Mouse (Mus musculus) embryonic facial prominence, embryonic 12.5 days (tissue): ENCODE measurements at regions not wholly inside any gene's neighbourhood (a gene's known extent, or its start where the extent isn't known, plus 50 kb on each side); places are given as distances from the start of the nearest gene placed in this dataset.

Experiments used
- ATAC-seq: fragments of 200-750 bp; cut with Nextera tagmentation; 2 replicates; pipeline ENCODE4 v1.8.0; 2017; ENCODE audit not compliant: insufficient number of reproducible peaks, insufficient read depth, low FRiP score, low TSS enrichment
- H3K27ac ChIP-seq: fragments of 300-500 bp; sonication (generic); 2 replicates; pipeline ENCODE4 v1.5.1; 2016; ENCODE audit warnings: mild to moderate bottlenecking
- H3K27me3 ChIP-seq: fragments of 300-500 bp; sonication (generic); 2 replicates; pipeline ENCODE4 v1.6.1; 2016; ENCODE audit warnings: mild to moderate bottlenecking, moderate library complexity
- H3K36me3 ChIP-seq: fragments of 300-500 bp; sonication (generic); 2 replicates; pipeline ENCODE4 v1.6.1; 2016; ENCODE audit warnings: mild to moderate bottlenecking
- H3K4me1 ChIP-seq: fragments of 300-500 bp; sonication (generic); 2 replicates; pipeline ENCODE4 v1.6.1; 2016
- H3K4me2 ChIP-seq: fragments of 300-500 bp; sonication (generic); replicated peaks from 2 replicates; pipeline ENCODE4 v1.6.1; 2016; ENCODE audit warnings: mild to moderate bottlenecking, moderate library complexity
- H3K4me3 ChIP-seq: fragments of 300-500 bp; sonication (generic); 2 replicates; pipeline ENCODE4 v1.5.1; 2016; ENCODE audit warnings: mild to moderate bottlenecking
- H3K9ac ChIP-seq: fragments of 300-500 bp; sonication (generic); 2 replicates; pipeline ENCODE4 v1.6.1; 2016; ENCODE audit warnings: mild to moderate bottlenecking, moderate library complexity
- H3K9me3 ChIP-seq: fragments of 300-500 bp; sonication (generic); 2 replicates; pipeline ENCODE4 v1.6.1; 2016; ENCODE audit warnings: mild to moderate bottlenecking, moderate library complexity
- WGBS: fragments of 180-500 bp; shearing (Covaris S2); methylation state at CpG from one replicate; pipeline ENCODE4 v1.1.7; 2016; 5-methylcytosine and 5-hydroxymethylcytosine counted together

GRCm38 (mm10) chr3:16941146-16941545 is 934.9 kb upstream of the Gm5150 start:
- ATAC-seq = no peak

DNA sequence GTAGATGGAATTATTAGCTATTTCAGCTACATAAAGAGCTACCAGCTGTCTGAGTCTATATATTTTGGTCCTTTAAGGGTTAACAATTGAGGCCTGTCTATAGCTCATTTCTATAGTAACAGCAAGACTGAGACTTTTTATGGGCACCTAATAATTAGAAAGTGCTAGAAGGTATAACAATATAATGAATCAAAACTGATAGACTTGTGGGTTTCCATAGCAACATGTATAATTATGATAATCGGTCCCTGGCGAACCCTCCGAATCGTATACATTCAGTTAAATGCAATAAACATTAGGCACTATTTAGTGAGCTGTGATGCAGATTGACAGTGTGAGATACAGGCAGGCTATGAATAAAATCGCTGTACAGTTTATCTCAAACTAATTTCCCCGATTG is 933.3 kb upstream of the Gm5150 start:
- Histone ChIP-seq H3K9me3 (no peaks in the 10 kb centered on the region), H3K27ac (no peak overlapping the region), H3K4me1 (no peaks in the 10 kb centered on the region), H3K4me3 (no peak overlapping the region), H3K4me2 (no peak overlapping the region), H3K9ac (no peak overlapping the region), H3K36me3 (no peaks in the 10 kb centered on the region), H3K27me3 (no peaks in the 10 kb centered on the region)
- no peak for ATAC-seq
- 78% methylated on average over 6 of the region's 6 CpGs for WGBS

More at GRCm38 (mm10) chr3:16941146-16941545, 934.9 kb upstream of the Gm5150 start:
- WGBS = 10% methylated on average over 4 of the region's 4 CpGs
- Histone ChIP-seq H3K9ac (no peak overlapping the region), H3K36me3 (no peaks in the 10 kb centered on the region), H3K9me3 (no peaks in the 10 kb centered on the region), H3K4me3 (no peak overlapping the region), H3K4me1 (no peaks in the 10 kb centered on the region), H3K4me2 (no peak overlapping the region), H3K27me3 (no peaks in the 10 kb centered on the region), H3K27ac (no peak overlapping the region)

- Histone ChIP-seq H3K4me2 (no peak overlapping the region), H3K4me1 (no peaks in the 10 kb centered on the region), H3K4me3 (no peak overlapping the region), H3K27me3 (no peaks in the 10 kb centered on the region), H3K9ac (no peak overlapping the region), H3K36me3 (no peaks in the 10 kb centered on the region), H3K27ac (no peak overlapping the region), H3K9me3 (no peaks in the 10 kb centered on the region)
- ATAC-seq = no peak
- 86% methylated on average over 5 of the region's 5 CpGs for WGBS
Observed at GRCm38 (mm10) chr3:16939127-16939526, 932.9 kb upstream of the Gm5150 start.

- H3K36me3 ChIP-seq = no peaks in the 10 kb centered on the region
- no peaks in the 10 kb centered on the region for H3K4me1 ChIP-seq
- H3K4me2 ChIP-seq = no peak overlapping the region
- H3K27ac ChIP-seq = no peak overlapping the region
- no peaks in the 10 kb centered on the region for H3K27me3 ChIP-seq
- H3K9ac ChIP-seq = no peak overlapping the region
- H3K9me3 ChIP-seq = no peaks in the 10 kb centered on the region
- WGBS = 68% methylated on average over 11 of the region's 11 CpGs
- ATAC-seq = no peak
- no peak overlapping the region for H3K4me3 ChIP-seq
Observed at GRCm38 (mm10) chr3:16938491-16939001, 932.3 kb upstream of the Gm5150 start.

- H3K27ac ChIP-seq = no peak overlapping the region
- H3K4me2 ChIP-seq = no peak overlapping the region
- no peak for ATAC-seq
- no peaks in the 10 kb centered on the region for H3K36me3 ChIP-seq
- no peaks in the 10 kb centered on the region for H3K27me3 ChIP-seq
- no peaks in the 10 kb centered on the region for H3K4me1 ChIP-seq
- WGBS = 49% methylated on average over 3 of the region's 3 CpGs
- no peak overlapping the region for H3K9ac ChIP-seq
- H3K4me3 ChIP-seq = no peak overlapping the region
- no peaks in the 10 kb centered on the region for H3K9me3 ChIP-seq
Observed at GRCm38 (mm10) chr3:16930299-16930698, 924.1 kb upstream of the Gm5150 start.

GRCm38 (mm10) chr3:16929846-16930245 is 923.6 kb upstream of the Gm5150 start:
- Histone ChIP-seq H3K9ac (no peak overlapping the region), H3K27ac (no peak overlapping the region), H3K4me1 (no peaks in the 10 kb centered on the region), H3K27me3 (no peaks in the 10 kb centered on the region), H3K4me3 (no peak overlapping the region), H3K9me3 (no peaks in the 10 kb centered on the region), H3K4me2 (no peak overlapping the region), H3K36me3 (no peaks in the 10 kb centered on the region)
- no peak for ATAC-seq
- 75% methylated on average over 1 of the region's 1 CpGs for WGBS

DNA sequence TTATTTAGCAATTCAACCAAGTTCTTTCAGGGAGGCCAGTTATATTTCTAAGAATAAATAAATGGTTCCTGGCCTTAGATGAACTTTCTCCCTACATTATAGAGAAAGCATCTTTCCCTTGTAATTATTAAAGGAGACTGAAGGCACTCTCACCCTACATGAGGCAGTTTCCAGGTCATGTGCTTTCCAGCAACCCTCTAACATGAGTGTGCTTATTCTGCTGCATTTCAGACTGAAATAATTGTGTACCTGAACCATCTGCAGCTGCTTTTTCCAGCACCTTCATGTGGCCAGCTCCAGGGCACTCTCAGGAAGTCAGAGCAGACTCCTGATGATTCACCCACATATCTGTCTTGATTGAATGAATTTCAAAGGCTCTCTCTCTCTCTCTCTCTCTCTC is 917.8 kb upstream of the Gm5150 start:
- Histone ChIP-seq H3K4me2 (no peak overlapping the region), H3K9me3 (no peaks in the 10 kb centered on the region), H3K4me1 (no peaks in the 10 kb centered on the region), H3K4me3 (no peak overlapping the region), H3K9ac (no peak overlapping the region), H3K36me3 (no peaks in the 10 kb centered on the region), H3K27ac (no peak overlapping the region), H3K27me3 (no peaks in the 10 kb centered on the region)
- ATAC-seq = no peak

GRCm38 (mm10) chr3:16923234-16923914 is 917.1 kb upstream of the Gm5150 start:
- H3K9me3 ChIP-seq = no peaks in the 10 kb centered on the region
- ATAC-seq = no peak
- no peak overlapping the region for H3K9ac ChIP-seq
- H3K4me1 ChIP-seq = no peaks in the 10 kb centered on the region
- H3K4me2 ChIP-seq = no peak overlapping the region
- no peaks in the 10 kb centered on the region for H3K36me3 ChIP-seq
- no peak overlapping the region for H3K27ac ChIP-seq
- no peaks in the 10 kb centered on the region for H3K27me3 ChIP-seq
- no peak overlapping the region for H3K4me3 ChIP-seq

GRCm38 (mm10) chr3:16921330-16921729 is 915.1 kb upstream of the Gm5150 start:
- ATAC-seq = no peak
- H3K27ac ChIP-seq = no peak overlapping the region
- WGBS = 40% methylated on average over 6 of the region's 6 CpGs

GRCm38 (mm10) chr3:16918374-16918773 is 912.1 kb upstream of the Gm5150 start:
- 79% methylated on average over 2 of the region's 2 CpGs for WGBS

More at GRCm38 (mm10) chr3:16921330-16921729, 915.1 kb upstream of the Gm5150 start:
- Histone ChIP-seq H3K9ac (no peak overlapping the region), H3K4me1 (no peaks in the 10 kb centered on the region), H3K36me3 (no peaks in the 10 kb centered on the region), H3K4me3 (no peak overlapping the region), H3K27me3 (no peaks in the 10 kb centered on the region), H3K4me2 (peak overlapping the region; percentile 22; the same call in 1 of the 2 replicates), H3K9me3 (no peaks in the 10 kb centered on the region)

GRCm38 (mm10) chr3:16916072-16916403 is 909.8 kb upstream of the Gm5150 start:
- Histone ChIP-seq H3K4me1 (no peaks in the 10 kb centered on the region), H3K4me3 (no peak overlapping the region), H3K9ac (no peak overlapping the region), H3K36me3 (no peaks in the 10 kb centered on the region), H3K27me3 (no peaks in the 10 kb centered on the region), H3K4me2 (no peak overlapping the region), H3K27ac (no peak overlapping the region), H3K9me3 (no peaks in the 10 kb centered on the region)
- 79% methylated on average over 2 of the region's 2 CpGs for WGBS
- ATAC-seq = no peak

More at GRCm38 (mm10) chr3:16918374-16918773, 912.1 kb upstream of the Gm5150 start:
- no peaks in the 10 kb centered on the region for H3K9me3 ChIP-seq
- H3K9ac ChIP-seq = no peak overlapping the region
- H3K27ac ChIP-seq = no peak overlapping the region
- H3K27me3 ChIP-seq = no peaks in the 10 kb centered on the region
- H3K4me3 ChIP-seq = no peak overlapping the region
- H3K36me3 ChIP-seq = no peaks in the 10 kb centered on the region
- H3K4me1 ChIP-seq = no peaks in the 10 kb centered on the region
- H3K4me2 ChIP-seq = no peak overlapping the region
- no peak for ATAC-seq

DNA sequence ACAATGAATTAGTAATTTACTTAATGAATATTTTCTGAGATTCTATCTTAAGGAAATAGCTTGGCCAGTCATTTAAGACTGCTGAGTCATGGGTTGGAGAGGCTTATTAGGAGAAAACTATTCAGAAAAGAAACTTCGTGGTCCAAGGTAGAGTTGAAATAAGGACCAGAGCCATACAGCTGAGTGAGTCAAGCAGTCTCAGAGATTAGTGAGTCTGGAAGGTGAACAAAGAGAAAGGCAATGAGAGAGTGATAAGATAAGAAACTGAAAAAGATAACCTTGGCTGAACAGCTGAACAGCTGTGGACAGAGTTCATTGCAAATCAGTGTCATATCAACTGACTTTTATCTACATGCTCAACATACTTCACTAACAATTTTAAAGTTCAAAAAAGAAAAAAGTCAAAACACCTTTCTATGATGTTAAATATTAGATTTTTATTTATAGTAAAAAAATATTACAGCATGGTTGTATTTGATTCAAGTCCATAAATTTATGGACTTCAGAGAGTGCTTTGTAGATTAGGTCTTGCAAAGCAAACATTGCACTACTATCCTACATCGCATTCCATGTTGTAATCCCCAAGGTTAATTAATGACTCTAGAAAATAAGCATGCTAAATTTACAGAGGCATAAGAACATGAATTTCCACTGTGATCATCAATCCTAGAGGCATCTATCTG is 909.3 kb upstream of the Gm5150 start:
- Histone ChIP-seq H3K9me3 (no peaks in the 10 kb centered on the region), H3K4me1 (no peaks in the 10 kb centered on the region), H3K9ac (no peak overlapping the region), H3K4me2 (no peak overlapping the region), H3K36me3 (no peaks in the 10 kb centered on the region), H3K27ac (no peak overlapping the region), H3K4me3 (no peak overlapping the region), H3K27me3 (no peaks in the 10 kb centered on the region)
- no peak for ATAC-seq
- WGBS = 80% methylated on average over 2 of the region's 2 CpGs
